Mouse (Mus musculus) T-helper 2 cell (primary cell): Measurements from ENCODE around the gene Setd2.

ENCODE experiments used
- in situ Hi-C: fragments of 300-600 bp; cut with MboI, MseI; formaldehyde crosslinking; loops from one replicate; pipeline ENCODE4 v1.15.1; 2025; ENCODE audit warnings: high pct_unique_total_duplicates

Setd2 gene

GRCm38 (mm10) chr9:110654726-110655650 is 122.6 kb downstream of the Setd2 start:
- in situ Hi-C loops, result no loop called here

GRCm38 (mm10) chr9:110655651-110656007 is 123.2 kb downstream of the Setd2 start:
- in situ Hi-C loops, result no loop called here

GRCm38 (mm10) chr9:110656249-110657221 is 124.1 kb downstream of the Setd2 start, which contains the start of gene Ccdc12:
TSS of gene Ccdc12 (plus strand) at chr9:110656503.
- in situ Hi-C loops, result no loop called here

GRCm38 (mm10) chr9:110657474-110658078 is 125.2 kb downstream of the Setd2 start:
- in situ Hi-C loops, result no loop called here

- in situ Hi-C loops, result no loop called here
Observed at GRCm38 (mm10) chr9:110659521-110659920, 127.1 kb downstream of the Setd2 start.

- in situ Hi-C loops, result no loop called here
Observed at GRCm38 (mm10) chr9:110660208-110660607, 127.8 kb downstream of the Setd2 start.

GRCm38 (mm10) chr9:110660856-110661612 is 128.6 kb downstream of the Setd2 start:
- in situ Hi-C loops, result no loop called here

- in situ Hi-C loops, result no loop called here
Observed at GRCm38 (mm10) chr9:110662844-110663243, 130.4 kb downstream of the Setd2 start.

- in situ Hi-C loops, result loop anchor here (5.0 kb wide), 1 partner anchor 36 kb away; no protein-coding TSS in a partner anchor
Observed at GRCm38 (mm10) chr9:110665912-110666311, 133.5 kb downstream of the Setd2 start.

GRCm38 (mm10) chr9:110666374-110666773 is 134.0 kb downstream of the Setd2 start:
- in situ Hi-C loops, result loop anchor here (5.0 kb wide), 1 partner anchor 36 kb away; no protein-coding TSS in a partner anchor

- in situ Hi-C loops, result loop anchor here (5.0 kb wide), 1 partner anchor 35 kb away; no protein-coding TSS in a partner anchor
Observed at GRCm38 (mm10) chr9:110667219-110667836, 134.9 kb downstream of the Setd2 start.
